In genomic region chr17:56111864-56112263, GRCm38 (mm10) we compare ENCODE assay signal across 8 mouse cellular contexts. TPM values are rescaled to one million over a fixed set of nuclear protein-coding genes. Genes with fewer than 3 reads are reported as not detected.
A peak's percentile ranks its signal among the peaks of the same experiment; 100 is the strongest.
DNase-seq lines count a peak whose midpoint lies in the region; ATAC-seq and TF ChIP-seq lines count a peak whose summit lies in the region.

No protein-coding gene starts in this region.

- H3K27me3 ChIP-seq in midbrain, embryonic 10.5 days (ENCODE audit: low read depth, poor library complexity, severe bottlenecking): peaks cover 12% of the 10 kb centered on the region
- H3K27me3 ChIP-seq in midbrain, embryonic 16.5 days (ENCODE audit: control insufficient read depth, insufficient read depth, low read depth, low read length): no peaks in the 10 kb centered on the region
- peaks cover 8% of the 10 kb centered on the region for H3K27me3 ChIP-seq in embryonic facial prominence, embryonic 12.5 days
- H3K27me3 ChIP-seq in intestine, embryonic 14.5 days (replicated peaks; ENCODE audit: control insufficient read depth, insufficient read depth, low read length): no peaks in the 10 kb centered on the region; the same call in 1 of the 2 replicates
- peaks cover 3% of the 10 kb centered on the region; the same call in 1 of the 2 replicates for H3K27me3 ChIP-seq in liver, embryonic 11.5 days (replicated peaks; ENCODE audit: control insufficient read depth, insufficient read depth, low read length)
- H3K27me3 ChIP-seq in neural tube, embryonic 12.5 days (replicated peaks): peaks cover 16% of the 10 kb centered on the region

- no peak overlapping the region for H3K4me2 ChIP-seq in midbrain, embryonic 16.5 days (ENCODE audit: low read length)
- no peak overlapping the region for H3K4me2 ChIP-seq in embryonic facial prominence, embryonic 12.5 days (replicated peaks)
- no peak overlapping the region for H3K4me2 ChIP-seq in intestine, embryonic 14.5 days (ENCODE audit: low read length)
- H3K4me2 ChIP-seq in liver, embryonic 11.5 days: no peak overlapping the region
- no peak overlapping the region for H3K4me2 ChIP-seq in neural tube, embryonic 12.5 days (replicated peaks)

- peaks cover 10% of the 10 kb centered on the region; the same call in 1 of the 2 replicates for H3K4me1 ChIP-seq in midbrain, embryonic 10.5 days
- H3K4me1 ChIP-seq in midbrain, embryonic 16.5 days (ENCODE audit: control insufficient read depth, insufficient read depth, low read length): no peaks in the 10 kb centered on the region
- H3K4me1 ChIP-seq in bone marrow macrophage, adult 2 months (ENCODE audit: control insufficient read depth, insufficient read depth, low read length): no peaks in the 10 kb centered on the region
- H3K4me1 ChIP-seq in embryonic facial prominence, embryonic 12.5 days: no peaks in the 10 kb centered on the region
- no peaks in the 10 kb centered on the region for H3K4me1 ChIP-seq in intestine, embryonic 14.5 days (replicated peaks; ENCODE audit: control insufficient read depth, insufficient read depth, low read length)
- H3K4me1 ChIP-seq in liver, embryonic 11.5 days (replicated peaks; ENCODE audit: control insufficient read depth, insufficient read depth, low read length): no peaks in the 10 kb centered on the region
- H3K4me1 ChIP-seq in neural tube, embryonic 12.5 days: no peaks in the 10 kb centered on the region

- WGBS in midbrain, embryonic 10.5 days: 38% methylated on average over 5 of the region's 5 CpGs
- WGBS in midbrain, embryonic 16.5 days: 43% methylated on average over 5 of the region's 5 CpGs
- WGBS in embryonic facial prominence, embryonic 12.5 days: 40% methylated on average over 5 of the region's 5 CpGs
- WGBS in intestine, embryonic 14.5 days: 49% methylated on average over 5 of the region's 5 CpGs
- WGBS in liver, embryonic 11.5 days: 43% methylated on average over 5 of the region's 5 CpGs
- whole genome bisulfite sequencing in neural tube, embryonic 12.5 days: 51% methylated on average over 5 of the region's 5 CpGs

- no peak for TF ChIP-seq POLR2A in bone marrow macrophage, adult 2 months (IDR thresholded peaks at IDR 0.05; ENCODE audit: borderline replicate concordance, low read depth, low read length)

- TF ChIP-seq CTCF in bone marrow macrophage, adult 2 months (IDR thresholded peaks at IDR 0.05; ENCODE audit: low read depth, low read length): peak; percentile 91

- no peak overlapping the region for H3K27ac ChIP-seq in midbrain, embryonic 10.5 days (replicated peaks)
- no peak overlapping the region for H3K27ac ChIP-seq in midbrain, embryonic 16.5 days (ENCODE audit: low read length)
- no peak overlapping the region for H3K27ac ChIP-seq in bone marrow macrophage, adult 2 months (ENCODE audit: insufficient read depth, low read depth, low read length)
- H3K27ac ChIP-seq in embryonic facial prominence, embryonic 12.5 days: no peak overlapping the region
- no peak overlapping the region for H3K27ac ChIP-seq in intestine, embryonic 14.5 days (ENCODE audit: low read depth)
- no peak overlapping the region for H3K27ac ChIP-seq in liver, embryonic 11.5 days (ENCODE audit: low read depth, low read length)
- no peak overlapping the region for H3K27ac ChIP-seq in neural tube, embryonic 12.5 days

- peak; percentile 74 for DNase-seq in midbrain, embryonic 10.5 days (ENCODE audit: low spot score)
- peak; percentile 81 for DNase-seq in intestine, embryonic 14.5 days (ENCODE audit: low spot score)
- DNase-seq in liver, embryonic 11.5 days (ENCODE audit: low spot score): peak; percentile 55
- DNase-seq in urinary bladder, adult 2 months (ENCODE audit: low spot score): no peak

- H3K4me3 ChIP-seq in midbrain, embryonic 10.5 days: no peak overlapping the region
- no peak overlapping the region for H3K4me3 ChIP-seq in midbrain, embryonic 16.5 days (ENCODE audit: low read depth, low read length)
- no peak overlapping the region for H3K4me3 ChIP-seq in bone marrow macrophage, adult 2 months (ENCODE audit: insufficient read depth, low read length)
- no peak overlapping the region for H3K4me3 ChIP-seq in embryonic facial prominence, embryonic 12.5 days
- no peak overlapping the region for H3K4me3 ChIP-seq in intestine, embryonic 14.5 days (ENCODE audit: low read depth, low read length)
- no peak overlapping the region for H3K4me3 ChIP-seq in liver, embryonic 11.5 days (ENCODE audit: low read depth, low read length)
- no peak overlapping the region for H3K4me3 ChIP-seq in neural tube, embryonic 12.5 days

- no peak for ATAC-seq in midbrain, embryonic 16.5 days
- 0 out of 2 replicates have a peak, but pooled peaks have one; percentile 11 for ATAC-seq in embryonic facial prominence, embryonic 12.5 days (ENCODE audit: insufficient number of reproducible peaks, insufficient read depth, low FRiP score, low TSS enrichment)
- ATAC-seq in intestine, embryonic 14.5 days (replicated peaks; ENCODE audit: low FRiP score, low TSS enrichment, low read depth): 0 out of 2 replicates have a peak, but pooled peaks have one; percentile 17
- ATAC-seq in liver, embryonic 11.5 days (replicated peaks; ENCODE audit: low FRiP score): peak; percentile 27; the same call in 1 of the 2 replicates
- peak; percentile 45; the same call in 1 of the 2 replicates for ATAC-seq in neural tube, embryonic 12.5 days (ENCODE audit: low FRiP score, low read depth)

- H3K9me3 ChIP-seq in midbrain, embryonic 10.5 days (replicated peaks): no peaks in the 10 kb centered on the region
- no peaks in the 10 kb centered on the region for H3K9me3 ChIP-seq in midbrain, embryonic 16.5 days (replicated peaks; ENCODE audit: control insufficient read depth, low read length, poor library complexity, severe bottlenecking)
- no peaks in the 10 kb centered on the region for H3K9me3 ChIP-seq in embryonic facial prominence, embryonic 12.5 days
- no peaks in the 10 kb centered on the region for H3K9me3 ChIP-seq in intestine, embryonic 14.5 days (ENCODE audit: control insufficient read depth, low read length)
- H3K9me3 ChIP-seq in liver, embryonic 11.5 days (ENCODE audit: control insufficient read depth, low read length): no peaks in the 10 kb centered on the region
- no peaks in the 10 kb centered on the region for H3K9me3 ChIP-seq in neural tube, embryonic 12.5 days

- no peaks in the 10 kb centered on the region for H3K36me3 ChIP-seq in midbrain, embryonic 10.5 days
- no peaks in the 10 kb centered on the region for H3K36me3 ChIP-seq in midbrain, embryonic 16.5 days (ENCODE audit: control insufficient read depth, insufficient read depth, low read length)
- no peaks in the 10 kb centered on the region; the same call in 1 of the 2 replicates for H3K36me3 ChIP-seq in embryonic facial prominence, embryonic 12.5 days
- H3K36me3 ChIP-seq in intestine, embryonic 14.5 days (ENCODE audit: control insufficient read depth, insufficient read depth, low read length): peaks cover 2% of the 10 kb centered on the region; the same call in 1 of the 2 replicates
- H3K36me3 ChIP-seq in liver, embryonic 11.5 days (ENCODE audit: control insufficient read depth, insufficient read depth, low read length): no peaks in the 10 kb centered on the region
- H3K36me3 ChIP-seq in neural tube, embryonic 12.5 days: no peaks in the 10 kb centered on the region

- H3K9ac ChIP-seq in midbrain, embryonic 16.5 days (ENCODE audit: low read depth, low read length): no peak overlapping the region
- no peak overlapping the region for H3K9ac ChIP-seq in embryonic facial prominence, embryonic 12.5 days
- H3K9ac ChIP-seq in intestine, embryonic 14.5 days (ENCODE audit: low read length): no peak overlapping the region
- no peak overlapping the region for H3K9ac ChIP-seq in liver, embryonic 11.5 days (ENCODE audit: low read depth, low read length)
- H3K9ac ChIP-seq in neural tube, embryonic 12.5 days: no peak overlapping the region

RNA-seq across cellular contexts. Expression of gene Plin4, which starts 2.3 kb away (rescaled TPM):
- 0.04 and 0.11 TPM in 2 replicates for polyA plus RNA-seq in midbrain, embryonic 10.5 days (2016; fragmentation: Nextera tagmentation; extraction: Ambion mirVana)
- 0.05 and 0.15 TPM in 2 replicates for polyA plus RNA-seq in midbrain, embryonic 16.5 days (2015; fragmentation: Nextera tagmentation; extraction: Ambion mirVana)
- 0.16 TPM in 1 of 2 replicates, not detected in the other for polyA plus RNA-seq in bone marrow macrophage, adult 2 months (2012; ENCODE audit: insufficient read depth, insufficient read length, missing spikeins)
- polyA plus RNA-seq in embryonic facial prominence, embryonic 12.5 days (2016; fragmentation: Nextera tagmentation; extraction: Ambion mirVana): 0.08 and 0.10 TPM in 2 replicates
- 0.08 and 0.19 TPM in 2 replicates for polyA plus RNA-seq in intestine, embryonic 14.5 days (2014; fragmentation: Nextera tagmentation; extraction: Ambion mirVana)
- polyA plus RNA-seq in liver, embryonic 11.5 days (2014; fragmentation: Nextera tagmentation; extraction: Ambion mirVana): 0.14 TPM in 1 of 2 replicates, not detected in the other
- 0.05 and 0.10 TPM in 2 replicates for polyA plus RNA-seq in neural tube, embryonic 12.5 days (2016; fragmentation: Nextera tagmentation; extraction: Ambion mirVana)
- polyA plus RNA-seq in urinary bladder, adult 2 months (2012; rRNA removed): 96.9 and 98.3 TPM in 2 replicates

RNA-seq across cellular contexts. Expression of gene Plin5, which starts 5.5 kb away (rescaled TPM):
- polyA plus RNA-seq in midbrain, embryonic 10.5 days (2016; fragmentation: Nextera tagmentation; extraction: Ambion mirVana): 0.11 and 0.21 TPM in 2 replicates
- 1.2 and 2.8 TPM in 2 replicates for polyA plus RNA-seq in midbrain, embryonic 16.5 days (2015; fragmentation: Nextera tagmentation; extraction: Ambion mirVana)
- not detected in 2 replicates for polyA plus RNA-seq in bone marrow macrophage, adult 2 months (2012; ENCODE audit: insufficient read depth, insufficient read length, missing spikeins)
- polyA plus RNA-seq in embryonic facial prominence, embryonic 12.5 days (2016; fragmentation: Nextera tagmentation; extraction: Ambion mirVana): 0.15 and 0.29 TPM in 2 replicates
- 0.58 TPM in 2 replicates for polyA plus RNA-seq in intestine, embryonic 14.5 days (2014; fragmentation: Nextera tagmentation; extraction: Ambion mirVana)
- polyA plus RNA-seq in liver, embryonic 11.5 days (2014; fragmentation: Nextera tagmentation; extraction: Ambion mirVana): 0.43 and 0.68 TPM in 2 replicates
- polyA plus RNA-seq in neural tube, embryonic 12.5 days (2016; fragmentation: Nextera tagmentation; extraction: Ambion mirVana): 0.30 and 0.38 TPM in 2 replicates
- 1.4 and 1.9 TPM in 2 replicates for polyA plus RNA-seq in urinary bladder, adult 2 months (2012; rRNA removed)

RNA-seq across cellular contexts. Expression of gene Lrg1, which starts 9.9 kb away (rescaled TPM):
- polyA plus RNA-seq in midbrain, embryonic 10.5 days (2016; fragmentation: Nextera tagmentation; extraction: Ambion mirVana): not detected in 2 replicates
- polyA plus RNA-seq in midbrain, embryonic 16.5 days (2015; fragmentation: Nextera tagmentation; extraction: Ambion mirVana): 0.25 and 0.30 TPM in 2 replicates
- polyA plus RNA-seq in bone marrow macrophage, adult 2 months (2012; ENCODE audit: insufficient read depth, insufficient read length, missing spikeins): not detected in 2 replicates
- polyA plus RNA-seq in embryonic facial prominence, embryonic 12.5 days (2016; fragmentation: Nextera tagmentation; extraction: Ambion mirVana): 0.15 and 0.23 TPM in 2 replicates
- polyA plus RNA-seq in intestine, embryonic 14.5 days (2014; fragmentation: Nextera tagmentation; extraction: Ambion mirVana): 0.16 TPM in 1 of 2 replicates, not detected in the other
- 0.23 and 0.34 TPM in 2 replicates for polyA plus RNA-seq in liver, embryonic 11.5 days (2014; fragmentation: Nextera tagmentation; extraction: Ambion mirVana)
- 0.14 TPM in 1 of 2 replicates, not detected in the other for polyA plus RNA-seq in neural tube, embryonic 12.5 days (2016; fragmentation: Nextera tagmentation; extraction: Ambion mirVana)
- 23.4 and 23.9 TPM in 2 replicates for polyA plus RNA-seq in urinary bladder, adult 2 months (2012; rRNA removed)

RNA-seq across cellular contexts. Expression of gene Sema6b, which starts 28.3 kb away (rescaled TPM):
- 1.2 and 1.8 TPM in 2 replicates for polyA plus RNA-seq in midbrain, embryonic 10.5 days (2016; fragmentation: Nextera tagmentation; extraction: Ambion mirVana)
- polyA plus RNA-seq in midbrain, embryonic 16.5 days (2015; fragmentation: Nextera tagmentation; extraction: Ambion mirVana): 13.2 and 14.4 TPM in 2 replicates
- 7.8 and 8.1 TPM in 2 replicates for polyA plus RNA-seq in bone marrow macrophage, adult 2 months (2012; ENCODE audit: insufficient read depth, insufficient read length, missing spikeins)
- 4.3 and 4.6 TPM in 2 replicates for polyA plus RNA-seq in embryonic facial prominence, embryonic 12.5 days (2016; fragmentation: Nextera tagmentation; extraction: Ambion mirVana)
- 0.86 and 1.3 TPM in 2 replicates for polyA plus RNA-seq in intestine, embryonic 14.5 days (2014; fragmentation: Nextera tagmentation; extraction: Ambion mirVana)
- 1.4 and 1.5 TPM in 2 replicates for polyA plus RNA-seq in liver, embryonic 11.5 days (2014; fragmentation: Nextera tagmentation; extraction: Ambion mirVana)
- 12.5 and 13.0 TPM in 2 replicates for polyA plus RNA-seq in neural tube, embryonic 12.5 days (2016; fragmentation: Nextera tagmentation; extraction: Ambion mirVana)
- 3.3 and 4.4 TPM in 2 replicates for polyA plus RNA-seq in urinary bladder, adult 2 months (2012; rRNA removed)

RNA-seq across cellular contexts. Expression of gene Hdgfl2, which starts 32.4 kb away (rescaled TPM):
- 188 and 191 TPM in 2 replicates for polyA plus RNA-seq in midbrain, embryonic 10.5 days (2016; fragmentation: Nextera tagmentation; extraction: Ambion mirVana)
- 140 and 148 TPM in 2 replicates for polyA plus RNA-seq in midbrain, embryonic 16.5 days (2015; fragmentation: Nextera tagmentation; extraction: Ambion mirVana)
- polyA plus RNA-seq in bone marrow macrophage, adult 2 months (2012; ENCODE audit: insufficient read depth, insufficient read length, missing spikeins): 33.0 and 41.1 TPM in 2 replicates
- 173 and 179 TPM in 2 replicates for polyA plus RNA-seq in embryonic facial prominence, embryonic 12.5 days (2016; fragmentation: Nextera tagmentation; extraction: Ambion mirVana)
- polyA plus RNA-seq in intestine, embryonic 14.5 days (2014; fragmentation: Nextera tagmentation; extraction: Ambion mirVana): 93.4 and 94.0 TPM in 2 replicates
- polyA plus RNA-seq in liver, embryonic 11.5 days (2014; fragmentation: Nextera tagmentation; extraction: Ambion mirVana): 111 and 119 TPM in 2 replicates
- 166 and 173 TPM in 2 replicates for polyA plus RNA-seq in neural tube, embryonic 12.5 days (2016; fragmentation: Nextera tagmentation; extraction: Ambion mirVana)
- 68.8 and 70.6 TPM in 2 replicates for polyA plus RNA-seq in urinary bladder, adult 2 months (2012; rRNA removed)

Comparison
In these comparisons a context has a peak if more than half of its experiments do, and no peak if none do; other contexts are left out.
1. RNA of gene Plin4, which starts 2.3 kb away (polyA plus RNA-seq): 96.9 to 98.3 TPM in urinary bladder, adult 2 months; 0.16 TPM in bone marrow macrophage, adult 2 months, 0.05 to 0.15 TPM in midbrain, embryonic 16.5 days, 0.14 TPM in liver, embryonic 11.5 days, 0.08 to 0.10 TPM in embryonic facial prominence, embryonic 12.5 days, 0.08 to 0.19 TPM in intestine, embryonic 14.5 days, 0.05 to 0.10 TPM in neural tube, embryonic 12.5 days and 0.04 to 0.11 TPM in midbrain, embryonic 10.5 days; every median in the first group is over 10 times any median in the second.
2. RNA of gene Lrg1, which starts 9.9 kb away (polyA plus RNA-seq): 23.4 to 23.9 TPM in urinary bladder, adult 2 months; 0.25 to 0.30 TPM in midbrain, embryonic 16.5 days, 0.23 to 0.34 TPM in liver, embryonic 11.5 days, 0.15 to 0.23 TPM in embryonic facial prominence, embryonic 12.5 days, 0.14 TPM in neural tube, embryonic 12.5 days, 0.16 TPM in intestine, embryonic 14.5 days, not detected in midbrain, embryonic 10.5 days and not detected in bone marrow macrophage, adult 2 months; every median in the first group is over 10 times any median in the second.